Mouse (Mus musculus): Measurements from ENCODE around the gene Pld6.

Gene Pld6

DNA sequence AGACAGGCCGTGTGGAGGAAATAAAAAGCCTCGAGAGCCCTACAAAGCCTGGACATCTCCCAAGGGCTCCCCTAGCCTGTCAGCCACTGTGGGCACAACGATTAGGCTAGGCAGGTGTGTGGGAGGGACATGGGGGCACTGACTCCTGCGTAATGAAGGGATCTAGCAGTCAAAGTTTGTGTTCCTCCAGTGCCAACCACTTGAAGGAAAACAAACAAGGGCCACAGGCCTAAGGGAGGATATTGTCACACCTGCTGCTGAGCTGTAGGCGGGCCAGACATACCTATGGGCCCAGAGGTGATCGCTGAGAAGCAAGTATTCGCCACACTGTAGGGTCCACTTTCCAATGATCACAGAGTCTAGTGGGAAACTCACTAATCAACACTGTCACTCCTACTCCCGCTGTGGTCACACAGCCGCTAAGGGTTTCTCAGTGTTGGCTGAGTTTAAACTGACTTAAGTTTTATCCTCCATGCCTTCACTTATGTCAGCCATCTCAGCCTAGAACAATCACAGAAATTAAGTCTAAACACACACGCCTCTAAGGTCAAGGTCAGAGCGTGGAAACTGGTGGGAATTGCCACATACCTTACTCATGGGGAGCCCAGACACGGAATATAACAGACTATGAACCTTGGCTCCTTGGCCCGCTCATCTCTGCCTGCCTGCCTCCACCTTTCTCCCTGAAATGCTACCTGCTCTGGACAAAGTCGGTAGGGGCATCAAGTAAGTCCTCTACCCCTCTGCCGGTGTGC lies 824 bp downstream of the Pld6 start:
- DNase-seq (ENCODE audit: low spot score in 2 of 2), result no peak

DNA sequence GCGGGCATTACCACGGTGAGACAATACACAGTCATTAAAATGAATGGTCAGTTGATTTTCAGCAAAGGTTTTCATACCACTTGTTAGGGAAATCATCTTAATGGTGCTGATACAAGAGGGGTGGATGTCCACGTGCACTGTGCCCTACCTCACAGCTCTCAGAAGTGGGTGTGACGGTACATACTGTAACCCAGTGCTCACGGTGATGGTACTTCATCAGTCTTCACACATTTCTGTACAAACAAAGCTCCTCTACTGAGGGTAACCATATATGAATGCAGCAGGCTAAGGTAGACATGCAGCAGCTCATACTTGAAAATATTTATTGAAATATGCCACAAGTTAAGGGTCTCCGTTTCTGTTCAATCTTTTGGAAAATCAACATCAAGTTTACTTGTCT lies 3.9 kb downstream of the Pld6 start:
- DNase-seq (ENCODE audit: low spot score in 2 of 2), result no peak

DNA sequence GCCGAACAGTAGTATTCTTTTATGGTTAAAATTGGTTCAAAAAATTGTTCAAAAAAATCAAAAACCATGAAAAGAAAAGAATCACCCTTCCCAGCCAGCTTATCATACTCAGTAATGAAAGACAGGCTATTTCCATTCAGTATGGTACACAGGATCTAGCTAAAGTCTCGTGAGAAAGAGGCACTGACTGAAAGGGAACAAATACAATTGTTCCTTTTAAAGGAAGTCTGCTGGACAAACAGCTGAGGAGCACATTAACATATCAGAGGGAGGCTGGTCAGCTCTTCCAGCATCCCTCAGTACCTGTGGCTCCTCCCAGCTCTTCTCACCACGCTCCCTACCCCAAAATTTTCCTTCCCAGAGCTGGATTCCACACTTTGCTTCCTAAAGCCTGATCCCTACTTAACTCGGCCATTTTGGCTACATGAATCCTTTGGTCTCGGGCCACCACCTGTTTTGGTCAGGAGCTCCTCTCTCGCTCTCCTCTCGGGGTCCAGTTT lies 5.3 kb downstream of the Pld6 start:
- DNase-seq (ENCODE audit: low spot score in 2 of 2), result no peak

DNA sequence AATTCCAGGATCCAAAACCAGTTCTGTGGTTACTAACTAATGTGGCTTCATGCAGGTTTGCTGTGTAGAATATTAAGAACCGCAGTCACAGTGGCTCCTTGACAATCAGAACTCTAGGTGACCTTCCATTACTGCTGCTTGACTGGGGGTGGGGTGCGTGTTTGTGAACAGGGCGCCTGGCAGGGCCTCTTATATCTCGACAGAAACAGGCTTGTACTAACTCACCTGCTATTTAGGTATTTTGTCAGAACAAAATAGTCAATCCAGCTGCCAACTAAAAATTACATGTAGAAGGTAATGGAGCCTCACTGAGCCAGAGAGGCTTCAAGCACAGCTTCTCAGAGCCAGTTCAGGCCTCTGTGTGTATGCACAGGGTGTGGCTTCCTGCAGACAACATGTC lies 7.2 kb downstream of the Pld6 start:
- no peak for DNase-seq (ENCODE audit: low spot score in 2 of 2)

DNA sequence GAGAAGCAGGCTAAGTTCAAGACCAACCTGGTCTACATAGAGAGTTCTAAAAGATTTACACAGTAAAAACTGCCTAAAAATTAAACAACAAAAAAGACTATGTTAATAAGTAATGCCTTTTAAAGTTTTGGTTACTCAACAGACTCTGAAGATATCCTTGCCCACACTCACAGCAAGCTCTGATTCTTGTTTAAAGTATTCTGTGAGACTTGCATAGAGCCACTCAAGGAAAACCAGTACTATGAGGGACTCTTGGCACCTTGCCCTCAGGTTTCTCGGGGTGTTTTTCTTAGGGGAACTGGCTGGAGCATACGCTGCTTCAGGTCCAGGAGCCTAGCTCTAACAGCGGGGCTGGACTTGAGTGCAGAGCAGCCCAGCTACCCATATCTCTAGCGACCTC lies 8.0 kb downstream of the Pld6 start:
- DNase-seq (ENCODE audit: low spot score in 2 of 2), result no peak

DNA sequence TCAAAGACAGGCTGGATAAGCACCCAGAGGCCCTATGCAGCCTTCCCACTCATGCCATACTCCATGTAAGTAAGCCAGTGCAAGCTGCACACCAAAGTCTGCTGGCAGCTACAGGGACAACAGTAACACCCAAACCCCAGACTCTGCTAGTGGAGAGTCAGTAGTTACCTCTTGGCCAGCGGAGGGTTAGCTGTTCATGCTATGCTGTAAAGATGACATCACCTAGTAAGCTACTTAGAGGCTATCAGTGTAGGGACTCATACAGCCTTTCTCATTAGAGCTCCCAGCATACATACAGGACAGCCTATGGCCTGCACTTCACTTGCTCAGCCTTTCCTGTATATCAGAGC lies 8.6 kb downstream of the Pld6 start:
- DNase-seq (ENCODE audit: low spot score in 2 of 2), result no peak

DNA sequence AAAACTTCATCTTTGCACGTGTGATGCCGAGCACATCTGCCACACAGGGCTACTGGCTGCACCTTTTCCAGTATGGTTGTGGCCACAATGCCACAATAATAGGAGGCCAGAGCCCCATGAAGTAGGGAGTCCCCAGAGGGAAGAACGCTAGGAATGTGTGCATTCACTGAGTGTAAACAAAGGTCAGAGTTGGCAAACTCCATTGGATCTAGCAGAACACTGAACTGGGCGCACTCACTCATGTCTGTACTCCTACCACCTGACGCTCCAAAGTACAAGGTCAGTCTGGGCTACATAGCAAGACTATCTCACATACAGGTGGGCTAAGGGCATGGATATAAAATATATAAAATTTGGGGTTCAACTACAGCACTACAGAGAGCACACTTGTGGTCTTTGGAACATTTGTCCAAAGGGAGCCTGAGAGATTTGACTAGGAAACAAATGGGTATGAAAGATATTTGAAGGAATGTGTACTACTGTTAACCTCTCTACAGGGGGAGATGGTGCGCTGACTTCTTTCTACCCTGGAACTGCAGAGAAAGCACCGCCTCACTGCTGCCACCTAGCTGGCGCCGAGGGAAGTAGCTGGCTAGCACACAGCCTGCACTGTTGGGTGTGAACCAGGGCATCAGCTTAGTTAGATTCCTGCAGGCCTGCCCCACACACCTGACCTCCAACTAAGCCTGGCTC lies 9.1 kb downstream of the Pld6 start:
- DNase-seq (ENCODE audit: low spot score in 2 of 2), result peak; percentile 32 to 63

DNA sequence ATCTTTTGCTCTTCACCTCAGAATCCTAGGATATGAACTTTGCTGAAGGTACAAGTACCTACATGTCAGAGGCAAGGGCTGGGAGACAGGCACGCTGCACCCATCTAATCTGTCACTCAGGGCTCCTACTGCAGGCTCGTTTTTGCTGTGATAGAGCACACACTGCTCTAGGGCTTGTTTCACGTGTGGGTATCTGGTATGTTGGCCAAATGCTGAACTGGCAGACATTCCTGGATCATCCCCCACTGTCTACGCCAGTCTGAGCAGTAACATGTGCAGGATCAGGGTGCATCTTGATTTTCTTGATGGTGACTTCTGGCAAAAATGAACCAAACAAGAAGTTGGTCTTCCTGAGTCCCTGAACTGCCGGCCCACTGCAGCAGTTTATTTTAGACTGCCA lies 10.2 kb downstream of the Pld6 start:
- DNase-seq (ENCODE audit: low spot score in 2 of 2), result no peak

DNA sequence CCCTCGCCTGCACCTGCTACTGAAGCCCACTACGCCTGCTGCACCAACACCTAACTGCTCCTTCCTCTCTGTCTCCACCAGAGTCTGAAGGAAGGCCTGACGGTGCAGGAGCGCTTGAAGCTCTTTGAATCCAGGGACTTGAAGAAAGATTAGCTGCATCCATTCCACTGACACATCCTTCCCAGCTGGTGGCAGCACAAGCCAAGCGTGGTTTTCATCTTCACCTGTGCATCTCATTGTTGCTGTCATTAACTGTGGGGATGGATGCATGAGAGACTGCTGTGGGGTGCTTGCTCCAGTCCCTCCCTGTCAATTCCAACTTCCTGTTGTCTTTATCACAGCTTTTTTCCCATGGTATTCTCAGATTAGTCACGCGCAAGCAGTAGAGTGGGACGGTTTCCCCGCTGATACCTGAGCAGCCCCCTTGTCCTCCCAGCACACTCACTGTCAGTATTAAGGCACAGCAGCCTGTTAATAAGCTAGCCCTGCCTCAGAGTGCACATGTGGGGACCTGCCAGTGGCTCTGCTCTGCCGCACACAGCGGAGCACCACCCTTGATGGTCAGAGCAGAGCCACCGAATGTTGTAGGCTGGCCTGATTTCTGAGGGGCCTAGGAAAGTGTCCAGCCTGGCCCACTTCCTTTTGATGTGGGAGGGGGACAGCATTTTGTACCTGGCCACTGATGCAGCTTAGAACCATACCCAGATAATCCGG lies 11.9 kb downstream of the Pld6 start:
- no peak for DNase-seq (ENCODE audit: low spot score in 2 of 2)

DNA sequence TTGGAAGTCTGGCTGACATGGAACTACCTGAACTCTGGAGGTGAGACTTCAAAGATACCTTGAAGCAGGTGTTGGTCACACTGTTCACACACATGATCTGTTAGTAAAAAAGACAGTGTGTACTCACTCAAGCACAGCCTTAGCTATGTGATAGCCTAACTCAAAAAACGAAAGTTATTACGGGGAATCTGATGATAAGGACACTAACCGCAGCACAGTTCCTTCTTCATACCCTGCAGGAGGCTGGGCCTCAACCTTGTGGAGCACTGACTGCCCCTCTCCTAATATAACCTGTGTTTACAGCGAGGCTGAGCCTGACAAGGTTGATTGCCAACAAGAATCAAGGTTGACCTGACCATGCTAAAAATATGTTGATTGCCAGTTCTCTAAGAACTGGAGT lies 12.9 kb downstream of the Pld6 start:
- no peak for DNase-seq (ENCODE audit: low spot score in 2 of 2)

DNA sequence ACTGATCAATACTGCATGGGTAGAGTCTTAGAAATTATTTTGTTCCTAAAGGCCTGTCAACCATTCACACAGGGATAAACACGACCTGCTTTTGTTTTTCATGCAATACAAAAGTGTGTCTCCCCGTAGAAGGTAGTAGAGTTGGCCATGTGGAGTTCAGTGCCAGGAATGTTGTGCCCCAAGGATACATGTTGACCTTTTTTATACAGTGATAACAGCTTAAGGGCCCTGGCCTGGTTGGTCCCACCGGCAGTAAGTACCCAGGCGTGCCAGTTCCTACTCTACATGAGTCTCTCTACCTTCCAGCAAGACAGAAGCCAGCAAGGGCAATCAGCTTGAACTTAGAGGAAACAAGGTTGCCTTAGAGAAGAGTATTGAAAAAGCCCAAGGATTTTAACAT lies 14.5 kb downstream of the Pld6 start:
- DNase-seq (ENCODE audit: low spot score in 2 of 2), result no peak

DNA sequence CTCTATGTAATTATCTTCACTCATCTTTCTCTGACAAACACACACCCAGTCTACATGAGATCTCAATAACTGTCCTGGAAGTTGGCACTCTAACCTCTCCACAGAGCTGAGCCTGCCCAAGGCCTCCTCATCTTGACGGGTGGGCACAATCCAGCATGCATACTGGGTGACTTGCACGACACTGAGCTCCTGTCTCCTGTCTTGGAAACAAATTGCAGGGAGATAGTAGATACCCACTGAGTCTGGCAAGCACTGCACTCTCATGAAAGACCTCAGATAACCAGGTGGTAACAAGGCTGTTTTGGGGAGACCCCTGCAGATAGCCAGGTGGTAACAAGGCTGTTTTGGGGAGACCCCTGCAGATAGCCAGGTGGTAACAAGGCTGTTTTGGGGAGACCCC lies 15.2 kb downstream of the Pld6 start:
- no peak for DNase-seq (ENCODE audit: low spot score in 2 of 2)

DNA sequence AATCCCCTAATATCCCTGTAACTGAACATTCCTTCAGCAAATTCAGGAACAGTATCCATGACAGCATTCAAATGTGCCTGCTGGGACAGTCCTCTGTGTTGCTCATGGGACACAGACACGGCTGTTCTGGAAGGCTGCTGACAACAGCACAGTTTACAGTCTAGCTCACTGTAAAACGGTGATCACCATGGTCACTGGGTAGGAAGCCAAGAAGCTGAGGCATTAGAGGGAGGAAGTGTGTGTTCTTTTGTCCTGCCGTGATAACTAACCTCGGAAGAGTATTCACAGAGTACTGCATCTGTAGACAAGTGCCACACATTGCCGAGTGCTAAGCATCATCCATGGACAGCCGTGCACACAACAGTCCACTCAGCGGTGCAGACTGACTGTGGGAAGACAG lies 16.7 kb downstream of the Pld6 start:
- no peak for DNase-seq (ENCODE audit: low spot score in 2 of 2)

DNA sequence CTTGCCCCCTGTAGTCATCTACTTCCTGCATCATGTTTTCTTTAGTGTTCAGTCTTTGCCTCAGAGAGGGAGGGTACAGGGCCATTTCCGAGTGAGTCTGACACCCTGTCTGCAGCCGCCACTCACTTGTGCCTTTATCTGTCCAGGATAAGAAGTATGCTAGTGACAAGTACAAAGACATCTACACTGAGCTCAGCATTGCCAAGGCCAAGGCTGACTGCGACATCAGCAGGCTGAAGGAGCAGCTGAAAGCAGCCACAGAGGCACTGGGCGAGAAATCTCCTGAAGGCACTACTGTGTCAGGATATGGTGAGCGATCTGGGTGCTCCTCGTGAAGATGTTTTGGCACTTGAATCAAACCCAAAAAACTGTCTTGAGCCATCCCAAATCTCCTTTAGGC lies 17.7 kb downstream of the Pld6 start:
- no peak for DNase-seq (ENCODE audit: low spot score in 2 of 2)

DNA sequence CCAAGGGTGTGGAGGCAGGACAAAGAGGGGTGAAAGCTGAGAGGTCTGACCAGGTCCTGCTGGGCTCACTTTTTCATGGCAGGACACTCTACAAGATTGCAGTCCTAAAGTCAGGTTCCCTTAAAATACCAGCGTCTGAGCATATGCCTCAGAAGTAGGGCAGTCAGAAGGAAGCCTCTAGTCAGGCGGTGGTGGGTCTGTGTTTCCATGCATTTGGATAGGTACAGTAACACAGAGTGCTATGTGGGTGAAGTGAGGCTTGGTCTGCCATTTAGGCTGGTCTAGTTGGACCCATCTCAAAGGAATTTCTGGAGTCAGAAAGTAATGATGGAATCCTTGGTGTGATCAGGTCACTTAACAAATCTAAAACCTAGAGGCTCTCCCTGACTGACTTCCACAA lies 18.1 kb downstream of the Pld6 start:
- DNase-seq (ENCODE audit: low spot score in 2 of 2), result no peak

DNA sequence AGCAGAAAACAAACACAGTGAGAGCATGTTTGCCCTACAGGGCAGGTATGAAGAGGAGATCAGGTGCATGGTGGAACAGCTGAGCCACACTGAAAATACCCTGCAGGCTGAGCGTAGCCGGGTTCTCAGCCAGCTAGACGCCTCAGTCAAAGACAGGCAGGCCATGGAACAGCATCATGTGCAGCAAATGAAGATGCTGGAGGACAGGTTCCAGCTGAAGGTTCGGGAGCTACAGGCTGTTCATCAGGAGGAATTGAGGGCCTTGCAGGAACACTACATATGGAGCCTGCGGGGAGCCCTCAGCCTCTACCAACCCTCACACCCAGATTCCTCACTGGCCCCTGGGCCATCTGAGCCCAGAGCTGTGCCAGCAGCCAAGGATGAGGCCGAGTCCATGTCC lies 26.6 kb downstream of the Pld6 start:
- no peak for DNase-seq (ENCODE audit: low spot score in 2 of 2)

DNA sequence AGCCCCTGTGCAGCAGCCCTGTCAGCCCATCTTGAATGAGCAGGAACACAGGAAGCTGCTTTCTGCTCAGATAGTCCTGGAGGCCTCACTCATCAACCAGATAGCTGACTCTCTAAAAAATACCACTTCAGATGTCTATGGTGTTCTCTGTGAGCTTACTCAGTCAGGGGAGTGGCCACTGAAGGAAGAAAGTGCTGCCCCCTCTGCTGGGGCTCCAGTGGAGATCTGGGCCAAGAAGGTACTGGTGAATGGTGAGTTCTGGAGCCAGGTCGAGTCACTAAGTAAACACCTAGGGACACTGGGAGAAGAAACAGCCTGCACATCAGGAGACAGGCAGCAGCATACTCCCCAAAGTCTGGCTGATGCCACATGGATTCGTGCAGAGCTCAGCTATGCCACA lies 27.8 kb downstream of the Pld6 start:
- DNase-seq (ENCODE audit: low spot score in 2 of 2), result no peak

DNA sequence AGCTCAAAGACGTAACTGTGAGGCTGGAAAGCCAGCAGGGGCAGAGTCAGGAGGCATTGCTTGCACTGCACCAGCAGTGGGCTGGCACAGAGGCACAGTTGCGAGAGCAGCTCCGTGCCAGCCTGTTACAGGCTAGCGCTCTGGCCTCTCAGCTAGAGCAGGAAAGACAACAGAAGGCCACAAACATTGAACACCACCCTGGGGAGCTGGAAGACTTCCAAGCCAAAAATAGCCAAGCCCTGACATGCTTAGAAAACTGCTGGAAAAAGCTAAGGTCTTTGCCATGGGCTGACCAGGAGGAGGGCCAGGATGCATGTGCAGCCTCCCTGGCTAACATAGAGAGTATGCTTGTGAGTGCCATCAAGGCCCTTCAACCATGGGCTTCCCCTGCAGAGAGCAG lies 28.3 kb downstream of the Pld6 start:
- peak in 1 of 2 experiments; percentile 33 for DNase-seq (ENCODE audit: low spot score in 2 of 2)

DNA sequence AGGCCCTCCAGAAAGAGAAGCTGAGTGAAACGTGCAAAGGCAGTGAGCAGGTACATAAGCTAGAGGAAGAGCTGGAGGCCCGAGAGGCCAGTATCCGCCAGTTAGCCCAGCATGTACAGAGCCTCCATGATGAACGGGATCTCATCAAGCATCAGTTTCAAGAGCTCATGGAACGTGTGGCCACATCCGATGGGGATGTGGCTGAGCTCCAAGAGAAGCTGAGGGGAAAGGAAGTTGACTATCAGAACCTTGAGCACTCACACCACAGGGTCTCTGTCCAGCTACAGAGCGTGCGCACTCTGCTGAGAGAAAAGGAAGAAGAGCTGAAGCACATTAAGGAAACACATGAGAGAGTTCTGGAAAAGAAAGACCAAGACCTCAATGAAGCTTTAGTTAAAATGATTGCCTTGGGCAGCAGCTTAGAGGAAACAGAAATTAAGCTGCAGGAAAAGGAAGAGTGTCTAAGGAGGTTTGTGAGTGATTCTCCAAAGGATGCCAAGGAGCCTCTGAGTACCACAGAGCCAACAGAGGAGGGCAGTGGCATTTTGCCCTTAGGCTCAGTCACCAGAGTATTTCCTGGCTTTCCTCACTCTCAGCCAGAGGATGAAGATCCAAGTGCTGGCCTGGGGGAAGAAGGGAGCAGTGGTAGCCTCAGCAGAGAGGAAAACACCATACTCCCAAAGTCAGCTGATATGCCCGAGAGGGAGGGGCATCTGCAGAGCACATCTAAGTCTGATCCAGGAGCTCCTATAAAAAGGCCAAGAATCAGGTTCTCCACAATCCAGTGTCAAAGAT lies 29.1 kb downstream of the Pld6 start:
- DNase-seq (ENCODE audit: low spot score in 2 of 2), result no peak

DNA sequence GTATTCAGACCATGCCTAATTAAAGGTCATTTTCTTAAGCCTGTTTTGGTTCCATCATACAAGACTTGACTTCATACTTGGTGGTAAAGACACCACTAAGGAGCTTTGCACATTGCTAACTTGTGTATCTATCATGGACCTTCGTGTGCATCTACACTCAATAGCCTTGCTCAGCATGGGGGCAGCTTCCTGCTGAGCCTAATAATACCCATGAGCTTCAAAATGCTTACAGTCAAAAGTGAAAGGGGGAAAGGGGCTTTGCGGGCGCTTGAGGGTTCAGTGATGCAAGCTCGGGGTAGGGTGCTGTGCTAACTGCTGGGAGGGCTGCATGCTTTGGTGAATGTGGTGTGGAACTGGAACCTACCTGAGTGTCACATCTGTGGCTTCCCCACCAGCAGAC lies 31.1 kb downstream of the Pld6 start:
- no peak for DNase-seq (ENCODE audit: low spot score in 2 of 2)

DNA sequence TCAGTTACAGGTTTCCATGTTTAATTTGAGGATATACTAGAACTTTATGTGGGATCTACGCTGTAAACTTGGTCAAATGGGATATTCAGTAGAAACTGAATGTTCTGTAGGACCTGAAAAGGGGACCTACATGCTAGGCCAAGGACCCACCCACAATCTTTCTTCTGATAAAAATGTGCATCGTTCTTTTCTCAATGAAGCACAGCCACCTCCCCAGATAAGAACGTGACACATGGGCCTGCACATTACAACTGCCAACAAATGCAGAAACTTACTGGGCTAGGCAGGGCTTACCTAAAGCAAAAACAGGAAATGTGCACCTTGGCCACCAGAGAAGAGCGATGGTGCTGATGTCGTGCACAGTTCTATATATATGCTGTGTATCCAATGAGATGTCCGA lies 32.9 kb downstream of the Pld6 start:
- DNase-seq (ENCODE audit: low spot score in 2 of 2), result no peak

DNA sequence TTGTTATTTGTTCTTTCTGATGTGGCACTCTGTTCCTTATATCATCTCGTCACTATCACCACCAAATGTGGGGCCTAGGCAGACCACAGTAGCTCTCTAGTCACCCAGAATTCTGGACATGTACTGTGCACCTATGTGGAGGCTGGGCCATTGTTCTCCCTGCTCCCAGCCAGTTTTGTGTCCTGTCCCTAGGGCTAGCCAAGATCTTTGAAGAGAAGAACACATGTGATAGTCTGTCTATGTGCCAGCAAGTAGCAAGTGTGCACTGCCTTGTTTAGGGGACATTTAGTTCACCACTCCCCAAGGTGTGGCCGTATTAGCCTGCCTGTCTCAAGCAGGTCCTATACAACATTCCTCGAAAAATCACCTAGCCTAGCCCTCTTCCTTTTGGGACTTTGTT lies 38.4 kb downstream of the Pld6 start:
- no peak for DNase-seq (ENCODE audit: low spot score in 2 of 2)

Measured in frontal cortex, postnatal 10 days (tissue).